Mouse (Mus musculus) retina, embryonic 14.5 days (tissue): Measurements from ENCODE around the gene Xpnpep1.
A peak's percentile ranks its signal among the peaks of the same experiment; 100 is the strongest.

Source experiments
- DNase-seq: peaks from one replicate; pipeline ENCODE4 v3.0.0-alpha.2; 2015; ENCODE audit warnings: low spot score

Xpnpep1 gene

GRCm38 (mm10) chr19:53064972-53065361 lies 25.0 kb upstream of the Xpnpep1 start:
- no peak for DNase-seq

DNA sequence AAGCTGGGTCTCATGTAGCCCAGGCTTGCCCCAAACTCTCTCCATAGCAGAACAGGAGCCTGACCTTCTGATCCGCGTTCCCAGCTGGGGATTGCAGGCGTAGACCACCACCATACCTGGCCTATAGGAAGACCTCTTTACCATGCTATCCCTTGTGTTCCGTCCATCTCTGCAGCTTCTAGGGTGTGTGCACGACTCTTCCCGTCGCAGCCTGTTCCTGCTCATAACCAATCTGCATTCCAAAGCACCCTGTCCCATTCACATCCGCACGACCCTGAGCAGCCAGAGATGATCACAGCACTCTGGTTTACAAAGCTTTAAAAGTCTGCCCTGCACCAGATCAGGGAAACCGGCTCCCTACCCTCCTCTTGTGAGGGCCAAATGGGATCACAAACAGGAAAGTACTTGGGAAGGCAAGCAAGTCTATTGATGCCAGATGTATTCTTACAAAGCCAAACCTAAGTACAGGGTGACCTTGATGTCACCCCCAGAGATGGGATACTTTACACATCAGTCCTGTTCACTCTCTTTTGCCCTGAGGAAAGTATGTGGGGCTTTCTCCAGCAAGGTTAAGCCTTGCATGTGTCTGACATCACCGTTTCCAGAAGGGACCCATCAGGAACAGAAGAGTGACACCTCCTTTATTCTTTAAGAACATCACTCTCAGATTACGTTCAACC lies 24.4 kb upstream of the Xpnpep1 start:
- DNase-seq = no peak

DNA sequence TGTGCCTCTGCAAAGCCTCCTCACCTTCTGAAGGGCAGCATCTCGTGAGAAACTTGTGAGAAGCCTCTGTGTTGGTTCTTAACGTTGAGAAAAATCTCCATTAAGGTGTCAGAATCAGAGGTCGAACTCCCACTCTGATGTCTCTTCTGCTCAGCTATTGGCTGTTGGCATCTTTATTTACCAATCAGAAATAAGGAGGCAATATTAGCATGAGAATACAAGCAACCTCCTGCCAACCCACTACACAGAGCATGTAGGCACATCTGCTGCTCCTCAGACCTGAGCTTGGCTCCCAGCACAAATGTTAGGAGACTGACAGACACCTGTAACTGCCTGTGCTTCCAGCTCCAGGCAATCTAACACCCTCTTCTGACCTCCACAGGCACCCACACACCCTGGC lies 22.0 kb upstream of the Xpnpep1 start:
- DNase-seq = no peak

DNA sequence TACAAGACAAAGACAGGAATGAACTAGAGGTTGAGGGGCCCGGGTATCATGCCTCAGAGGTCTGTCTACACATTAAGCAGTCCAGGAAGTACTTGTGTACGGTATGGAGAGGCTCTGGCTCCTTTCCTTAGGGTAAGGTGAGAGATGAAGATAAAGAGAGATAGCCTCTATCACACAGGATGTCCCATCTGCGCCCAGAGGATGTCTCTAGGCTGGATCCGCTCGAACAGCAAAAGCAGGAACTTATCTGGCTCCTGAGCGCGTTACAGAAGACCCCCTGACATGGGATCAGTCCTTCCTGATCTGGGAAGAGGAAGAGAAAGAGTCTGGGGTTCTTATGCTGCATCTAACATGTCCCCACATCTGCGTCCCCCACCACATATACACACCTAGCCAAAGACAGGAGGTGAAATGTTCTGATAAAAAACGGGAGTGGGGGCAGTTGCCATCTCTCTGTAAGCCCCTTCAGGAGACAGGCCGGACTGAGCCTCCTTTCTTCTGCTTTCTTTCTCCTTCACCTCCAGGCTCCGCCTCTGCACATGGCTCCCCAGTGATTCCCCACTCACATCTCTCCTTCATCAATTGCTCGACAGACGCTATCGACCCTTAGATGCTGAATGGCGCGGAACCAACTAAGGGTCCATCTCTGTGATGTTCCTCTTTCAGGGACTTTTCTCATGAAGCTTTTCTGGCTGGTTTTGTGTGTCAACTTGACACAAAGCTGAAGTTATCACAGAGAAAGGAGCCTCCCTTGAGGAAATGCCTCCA lies 19.5 kb upstream of the Xpnpep1 start:
- no peak for DNase-seq

- no peak for DNase-seq
Observed at GRCm38 (mm10) chr19:53058726-53059334, 18.8 kb upstream of the Xpnpep1 start.

DNA sequence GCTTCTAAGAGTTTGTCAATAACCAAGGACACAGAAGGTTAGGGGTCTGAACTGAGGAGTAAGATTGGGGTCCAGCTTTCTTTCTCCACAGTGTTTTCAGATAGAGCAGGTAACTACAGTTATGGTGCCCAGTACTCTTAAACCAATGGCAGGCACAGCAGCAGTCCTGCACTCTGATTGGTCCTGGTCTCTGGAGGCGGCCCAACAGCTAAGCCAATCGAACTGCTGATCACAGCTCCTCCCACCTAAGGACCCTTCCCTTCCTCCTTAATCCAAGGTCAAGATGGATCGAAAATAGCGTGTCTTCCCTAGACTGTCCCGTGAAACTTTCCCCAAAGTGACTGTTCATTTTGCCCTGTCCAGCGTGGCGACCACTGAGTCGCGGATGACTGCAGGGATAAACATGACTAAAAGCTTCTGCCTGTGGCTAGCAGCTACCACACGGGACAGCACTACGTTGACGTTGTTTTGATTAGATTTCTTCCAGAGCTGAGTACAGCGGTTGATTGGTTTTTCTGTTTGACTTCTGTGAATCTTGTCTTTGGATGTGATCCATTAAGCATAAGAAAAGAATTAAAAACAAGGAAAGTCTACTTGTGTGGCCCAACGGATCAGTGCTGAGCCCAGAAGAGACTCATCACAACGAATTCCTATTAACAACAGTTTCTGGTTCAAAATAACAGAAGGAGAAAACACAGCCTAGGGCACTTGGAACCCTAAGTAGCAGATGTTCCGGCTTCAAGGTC lies 18.1 kb upstream of the Xpnpep1 start:
- no peak for DNase-seq

GRCm38 (mm10) chr19:53053355-53053754 lies 13.3 kb upstream of the Xpnpep1 start:
- no peak for DNase-seq

DNA sequence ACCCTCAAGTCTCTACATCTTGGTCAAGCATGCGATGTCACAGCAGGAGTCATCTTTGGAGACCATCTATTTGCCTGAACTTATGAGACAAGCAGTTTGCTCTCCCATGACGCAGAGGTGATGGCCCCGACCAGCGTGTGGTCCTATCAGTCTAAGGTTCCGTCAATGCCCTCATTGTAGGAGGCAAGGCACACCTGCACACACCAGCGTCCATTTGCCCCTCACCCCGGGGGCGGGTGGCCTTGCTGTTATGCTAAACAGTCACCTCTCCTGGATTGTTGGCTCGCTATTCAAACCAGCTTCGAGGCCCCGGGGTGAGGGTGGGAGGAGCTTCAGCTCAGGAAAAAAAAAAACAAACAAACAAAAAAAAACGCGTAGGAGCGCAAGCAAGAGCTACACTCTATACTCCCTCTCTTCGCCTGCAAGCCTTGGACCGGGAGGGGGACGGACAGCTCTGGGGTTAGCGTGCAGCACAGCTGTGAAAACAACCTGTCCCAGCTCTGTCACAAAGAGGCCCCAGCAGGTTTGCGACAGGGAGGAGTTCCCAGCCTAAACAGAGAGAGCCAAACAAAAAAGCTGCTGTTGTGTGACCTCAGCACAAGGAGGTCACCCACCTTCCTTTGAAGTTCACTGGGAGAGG lies 12.1 kb upstream of the Xpnpep1 start:
- DNase-seq = peak; percentile 42

- DNase-seq = peak; percentile 63
Observed at GRCm38 (mm10) chr19:53051288-53051985, 11.4 kb upstream of the Xpnpep1 start.

- DNase-seq = peak; percentile 34
Observed at GRCm38 (mm10) chr19:53050100-53050499, 10.1 kb upstream of the Xpnpep1 start.

- no peak for DNase-seq
Observed at GRCm38 (mm10) chr19:53047208-53047607, 7.2 kb upstream of the Xpnpep1 start.

DNA sequence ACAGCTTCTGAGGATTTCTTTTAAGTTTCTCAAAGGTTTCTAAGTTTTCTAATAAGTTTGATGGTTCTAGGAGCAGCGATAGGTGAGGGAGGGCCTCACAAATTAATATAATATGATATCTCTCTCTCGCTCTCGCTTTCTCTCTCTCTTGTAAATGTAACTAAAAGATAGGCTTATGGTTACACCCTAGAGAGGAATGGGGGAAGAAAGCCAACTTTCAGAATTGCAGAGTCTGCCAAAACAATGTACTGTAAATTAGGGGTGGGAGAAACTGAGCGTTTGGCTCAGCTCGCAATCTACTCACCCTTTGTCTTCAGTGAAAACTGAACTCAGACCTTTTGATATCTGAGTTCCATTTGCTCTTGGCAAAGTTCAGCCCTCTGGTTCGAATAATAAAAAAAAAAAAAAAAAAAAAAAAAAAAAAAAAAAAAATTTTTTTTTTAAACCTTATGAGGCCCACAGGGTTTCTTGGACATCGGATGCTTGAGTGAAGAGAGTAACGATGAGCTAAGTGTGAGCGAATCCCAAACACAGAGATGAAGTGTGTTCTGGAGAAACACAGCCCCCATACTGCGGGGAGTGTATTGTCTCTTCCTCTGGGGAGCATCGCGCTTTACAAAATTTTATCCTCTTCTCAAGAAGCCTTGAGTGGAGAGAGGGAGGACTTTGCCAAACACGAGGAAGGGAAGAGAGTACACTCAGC lies 3.6 kb upstream of the Xpnpep1 start:
- no peak for DNase-seq

DNA sequence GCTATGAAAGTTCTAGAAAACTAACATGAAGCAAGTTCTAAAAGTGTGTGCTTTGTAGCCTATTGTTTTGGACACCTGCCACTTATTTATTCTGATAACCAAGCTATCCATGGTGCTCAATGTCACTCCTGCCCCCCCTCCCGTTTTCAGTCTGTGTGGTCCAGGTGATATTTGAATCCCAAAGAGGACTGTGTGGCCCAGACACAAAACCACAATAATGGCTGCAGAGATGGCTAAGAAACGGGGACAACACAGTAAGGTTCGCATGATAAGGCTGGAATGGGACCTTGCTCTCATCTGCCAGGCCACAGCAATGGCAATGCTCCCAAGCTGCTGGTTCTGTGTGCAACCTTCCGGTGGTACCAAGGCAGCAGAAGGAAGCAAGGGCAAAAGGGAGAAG lies 1.6 kb upstream of the Xpnpep1 start:
- DNase-seq = no peak

DNA sequence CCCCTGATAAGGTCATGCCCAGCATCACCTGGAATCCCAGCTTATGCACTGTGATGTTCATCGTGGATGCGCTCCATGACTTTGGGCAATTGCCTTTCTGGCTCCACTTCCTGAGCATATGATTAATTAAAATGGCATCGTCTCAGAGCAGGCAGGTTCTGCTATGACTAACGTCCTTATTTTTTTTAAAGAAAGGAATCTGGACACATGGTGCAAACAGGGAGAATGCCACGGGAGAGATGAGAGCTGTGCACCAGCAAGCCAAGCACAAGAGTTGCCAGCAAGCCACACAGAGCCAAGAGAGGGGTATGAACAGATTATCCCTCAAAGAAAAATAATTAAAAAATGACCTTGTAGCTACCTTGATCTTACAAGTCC lies 1.1 kb upstream of the Xpnpep1 start:
- no peak for DNase-seq

- DNase-seq = no peak
Observed at GRCm38 (mm10) chr19:53039090-53039489, 924 bp downstream of the Xpnpep1 start.

GRCm38 (mm10) chr19:53038435-53038938 lies 1.5 kb downstream of the Xpnpep1 start:
- peak; percentile 99 for DNase-seq

DNA sequence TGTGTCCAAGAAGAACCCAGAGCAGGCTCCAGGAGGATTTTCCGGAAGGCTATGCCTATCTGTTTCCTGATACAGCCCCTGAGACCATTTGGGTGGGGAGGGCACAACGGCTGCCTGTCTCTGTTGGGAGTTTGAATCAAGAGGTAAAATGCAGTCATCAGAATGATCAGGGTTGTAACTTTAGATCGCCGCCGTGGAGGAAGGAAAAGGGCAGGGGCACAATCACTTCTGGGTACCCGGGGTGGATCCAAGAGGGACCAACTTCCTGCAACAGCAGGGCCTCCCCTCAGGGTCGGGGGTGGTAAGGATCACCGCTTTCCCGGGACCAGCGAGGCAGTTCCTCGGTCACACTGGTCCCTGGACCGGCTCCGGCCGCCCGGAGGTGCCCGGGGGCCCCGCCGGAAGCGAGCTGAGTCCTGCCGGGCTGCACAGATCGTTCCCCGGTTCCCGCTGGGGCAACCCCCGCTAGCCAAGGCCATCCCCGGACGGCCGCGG lies 2.0 kb downstream of the Xpnpep1 start:
- DNase-seq = no peak

- no peak for DNase-seq
Observed at GRCm38 (mm10) chr19:53033159-53033943, 6.7 kb downstream of the Xpnpep1 start.

DNA sequence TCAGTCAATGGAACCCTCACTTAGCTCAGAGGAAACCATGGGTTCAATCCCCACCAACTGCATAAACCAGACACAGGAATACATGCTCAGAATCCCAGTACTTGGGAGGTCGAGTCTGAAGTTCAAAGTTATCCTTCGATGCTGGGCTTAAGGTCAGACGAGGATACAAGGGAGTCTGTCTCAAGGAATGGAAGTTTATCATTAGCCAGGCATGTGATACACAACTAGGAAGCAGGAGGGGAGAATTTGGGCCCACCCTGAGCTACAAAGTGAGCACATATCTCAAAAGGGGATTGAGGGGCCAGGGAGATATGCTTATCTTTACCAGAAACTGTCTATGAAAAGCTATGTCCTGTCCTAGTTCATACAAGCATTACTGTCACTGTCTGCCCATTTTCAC lies 7.4 kb downstream of the Xpnpep1 start:
- DNase-seq = no peak

GRCm38 (mm10) chr19:53031957-53032371 lies 8.1 kb downstream of the Xpnpep1 start:
- DNase-seq = no peak
